Mouse (Mus musculus): ENCODE measurements around the gene Pwwp2b. TPM values are rescaled to one million over a fixed set of nuclear protein-coding genes. Genes with fewer than 3 reads are reported as not detected.

Gene Pwwp2b
- total RNA-seq, 2 experiments from 2014 or later, result 28.9 to 31.4 TPM

GRCm38 (mm10) chr7:139294076-139294475, 45.8 kb downstream of the Pwwp2b start:
- no peak for DNase-seq (ENCODE audit: extremely low spot score in 1 of 2, low spot score in 1 of 2)

DNA sequence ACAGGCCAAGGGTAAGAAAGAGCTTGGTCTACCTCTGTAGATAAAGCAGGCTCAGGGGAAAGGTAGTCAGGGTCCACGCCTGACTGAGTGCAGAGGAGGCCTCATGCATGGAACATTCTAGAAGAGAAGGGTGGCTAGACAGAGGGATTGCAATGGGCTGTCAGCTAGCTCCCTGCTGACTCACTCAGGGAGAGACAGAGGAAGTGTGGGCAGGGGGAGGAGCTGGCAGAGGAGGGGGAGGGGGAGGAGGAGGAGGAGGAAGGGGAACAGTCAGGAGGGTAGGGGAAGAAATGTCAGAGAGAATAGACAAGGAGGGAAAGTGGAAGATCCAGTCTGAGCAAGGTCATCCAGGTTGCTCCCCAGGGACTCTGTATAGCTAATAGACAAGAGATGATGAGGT, 47.4 kb downstream of the Pwwp2b start:
- DNase-seq (ENCODE audit: extremely low spot score in 1 of 2, low spot score in 1 of 2), result no peak

GRCm38 (mm10) chr7:139296552-139297100, 48.3 kb downstream of the Pwwp2b start:
- DNase-seq (ENCODE audit: extremely low spot score in 1 of 2, low spot score in 1 of 2), result no peak

GRCm38 (mm10) chr7:139298446-139298845, 50.2 kb downstream of the Pwwp2b start:
- DNase-seq (ENCODE audit: extremely low spot score in 1 of 2, low spot score in 1 of 2), result no peak

DNA sequence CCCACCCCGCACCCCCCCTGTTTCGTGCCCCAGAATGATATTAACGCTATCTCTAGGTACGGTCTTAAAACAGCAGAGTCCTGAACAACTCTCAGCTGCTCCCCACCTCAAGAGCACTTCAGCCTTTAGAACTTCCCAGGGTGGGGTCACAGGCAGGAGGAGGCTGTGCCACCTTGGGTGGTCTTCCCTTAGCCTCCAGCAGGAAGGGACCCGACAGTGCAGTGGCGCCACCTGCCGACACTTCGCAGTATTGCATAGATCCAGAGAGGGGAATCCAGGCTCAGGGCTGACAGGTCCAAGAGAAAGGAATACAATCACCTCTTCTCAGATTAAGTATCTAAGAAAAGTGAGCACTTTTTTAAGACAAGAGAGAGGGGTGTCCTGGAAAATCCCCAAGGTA, 51.1 kb downstream of the Pwwp2b start:
- DNase-seq (ENCODE audit: extremely low spot score in 1 of 2, low spot score in 1 of 2), result peak; percentile 95 to 100

DNA sequence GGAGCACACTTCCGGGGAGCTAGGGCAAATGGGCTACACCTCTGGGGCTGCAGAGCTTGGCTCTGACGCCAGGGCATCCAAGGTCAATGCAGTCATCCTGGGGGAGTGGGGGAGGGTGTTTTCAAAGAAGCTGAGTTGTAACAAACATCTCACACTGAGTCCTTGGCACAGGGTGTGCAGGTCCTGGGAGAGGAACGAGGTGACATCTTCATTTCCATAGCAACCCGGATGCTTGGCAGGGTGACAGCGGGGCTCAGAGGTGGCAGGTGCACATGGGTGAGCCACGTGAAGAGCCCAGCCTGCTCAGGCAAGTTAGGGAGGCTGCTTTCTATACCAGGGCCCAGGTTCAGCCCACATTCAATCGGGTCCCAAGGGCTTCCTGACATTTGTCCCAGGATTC, 52.1 kb downstream of the Pwwp2b start:
- no peak for DNase-seq (ENCODE audit: extremely low spot score in 1 of 2, low spot score in 1 of 2)

DNA sequence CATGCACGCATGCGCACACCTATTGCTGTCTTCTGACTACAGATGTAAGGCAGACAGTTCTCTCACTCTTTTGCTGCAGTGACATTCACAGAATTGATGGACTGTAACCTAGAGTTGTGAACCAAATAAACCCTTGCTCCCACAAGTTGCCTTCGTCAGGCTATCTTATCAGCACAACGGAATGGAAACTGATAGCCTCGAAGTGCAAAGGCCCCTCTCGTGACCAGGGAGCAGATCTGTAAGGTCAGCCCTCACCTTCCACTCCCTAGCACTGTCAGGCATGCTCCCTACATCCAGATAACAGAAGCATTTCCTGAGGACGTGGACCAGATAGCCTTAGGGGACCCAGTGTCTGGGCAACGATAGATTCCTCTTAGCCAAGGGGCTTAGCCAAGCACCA, 53.2 kb downstream of the Pwwp2b start:
- DNase-seq (ENCODE audit: extremely low spot score in 1 of 2, low spot score in 1 of 2), result no peak

GRCm38 (mm10) chr7:139302314-139302713, 54.0 kb downstream of the Pwwp2b start:
- DNase-seq (ENCODE audit: extremely low spot score in 1 of 2, low spot score in 1 of 2), result no peak

DNA sequence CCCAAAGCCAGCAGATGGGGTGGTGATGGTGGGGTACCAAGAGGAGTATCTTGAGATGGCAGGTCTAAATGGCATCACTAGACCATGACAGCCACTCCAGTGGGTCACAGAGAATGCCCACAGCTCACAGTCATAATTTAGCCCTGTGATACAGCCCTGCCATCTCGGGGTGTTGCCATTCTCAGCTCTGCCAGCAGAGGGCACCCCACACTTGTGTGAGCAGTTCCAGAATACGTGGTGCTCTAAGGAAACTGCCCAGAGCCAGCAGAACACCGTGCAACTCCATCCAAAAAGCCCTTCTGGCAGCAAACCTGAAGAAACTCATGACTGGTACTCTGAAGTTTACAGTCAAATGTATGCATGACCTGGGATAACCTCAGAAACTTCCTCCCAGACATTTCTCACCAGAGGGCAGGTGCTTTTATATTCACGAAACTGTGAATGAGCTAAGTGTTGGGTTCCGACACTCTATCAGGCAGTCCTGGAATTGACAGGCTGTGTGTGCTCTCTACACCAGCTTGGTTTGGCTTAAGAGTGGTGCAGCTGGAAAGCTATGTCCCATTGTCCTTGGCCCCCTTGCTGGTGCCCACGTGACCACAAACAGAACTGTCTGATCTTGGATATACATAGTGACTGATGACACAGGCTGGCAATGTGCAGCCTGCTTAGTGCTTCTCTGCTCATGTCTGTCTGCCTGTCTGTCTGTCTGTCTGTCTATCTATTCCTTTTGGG, 55.2 kb downstream of the Pwwp2b start:
- peak; percentile 89 to 98 for DNase-seq (ENCODE audit: extremely low spot score in 1 of 2, low spot score in 1 of 2)

DNA sequence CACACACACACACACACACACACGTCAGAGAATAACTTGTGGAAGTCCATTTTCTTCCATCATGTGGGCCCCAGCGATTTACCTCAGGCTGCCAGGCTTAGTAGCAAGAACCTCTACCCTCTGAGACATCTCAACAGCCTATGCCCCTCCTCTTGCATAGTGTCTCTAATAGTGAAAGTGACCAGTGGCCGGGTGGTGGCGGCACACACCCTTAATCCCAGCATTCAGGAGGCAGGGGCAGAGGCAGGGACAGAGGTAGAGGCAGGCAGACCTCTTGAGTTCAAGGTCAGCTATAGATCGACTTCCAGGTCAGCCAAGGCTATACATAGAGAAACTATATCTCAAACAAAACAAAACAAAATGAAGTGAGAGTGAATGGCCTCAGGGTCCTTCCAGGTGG, 56.0 kb downstream of the Pwwp2b start:
- DNase-seq (ENCODE audit: extremely low spot score in 1 of 2, low spot score in 1 of 2), result no peak

GRCm38 (mm10) chr7:139307056-139307455, 58.8 kb downstream of the Pwwp2b start:
- DNase-seq (ENCODE audit: extremely low spot score in 1 of 2, low spot score in 1 of 2), result no peak

DNA sequence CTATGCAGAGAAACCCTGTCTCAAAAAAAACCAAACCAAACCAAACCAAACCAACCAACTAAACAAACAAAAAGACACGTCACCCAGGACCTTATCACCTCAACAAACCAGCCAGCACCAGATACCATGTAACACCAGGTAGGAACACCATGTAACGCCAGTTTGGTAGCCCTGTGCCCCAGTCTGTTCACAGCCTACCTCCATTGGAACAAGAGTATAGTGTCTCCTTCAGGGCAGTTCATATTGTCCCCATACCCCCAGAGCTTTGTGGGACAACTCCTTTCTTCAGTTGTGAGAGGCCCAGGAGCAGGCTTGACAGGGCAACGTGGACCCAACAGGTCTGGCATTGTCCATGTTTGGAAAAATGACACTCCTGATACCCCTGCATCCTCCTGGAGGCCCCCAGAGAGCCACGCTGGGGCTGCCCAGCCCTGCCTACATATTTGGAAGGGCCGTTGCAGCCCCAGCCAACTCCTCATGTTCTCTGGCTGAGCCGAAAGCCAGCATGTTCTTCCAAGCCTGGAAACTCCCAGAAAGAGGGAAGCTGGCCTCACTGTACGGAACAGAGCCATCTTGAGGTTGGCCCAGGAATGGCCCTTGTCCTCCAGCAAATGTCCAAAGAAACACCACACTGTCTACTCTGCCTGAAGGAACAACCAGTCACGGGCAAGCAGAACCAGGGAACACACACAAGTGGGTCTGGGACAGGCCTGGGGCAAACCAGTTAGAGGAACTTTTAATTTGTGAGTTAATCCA, 60.0 kb downstream of the Pwwp2b start:
- DNase-seq (ENCODE audit: extremely low spot score in 1 of 2, low spot score in 1 of 2), result no peak

GRCm38 (mm10) chr7:139309106-139309505, 60.8 kb downstream of the Pwwp2b start:
- DNase-seq (ENCODE audit: extremely low spot score in 1 of 2, low spot score in 1 of 2), result no peak

- DNase-seq (ENCODE audit: extremely low spot score in 1 of 2, low spot score in 1 of 2), result no peak
Observed at GRCm38 (mm10) chr7:139310487-139310951, 62.2 kb downstream of the Pwwp2b start.

GRCm38 (mm10) chr7:139312686-139313085, 64.4 kb downstream of the Pwwp2b start:
- DNase-seq (ENCODE audit: extremely low spot score in 1 of 2, low spot score in 1 of 2), result no peak

DNA sequence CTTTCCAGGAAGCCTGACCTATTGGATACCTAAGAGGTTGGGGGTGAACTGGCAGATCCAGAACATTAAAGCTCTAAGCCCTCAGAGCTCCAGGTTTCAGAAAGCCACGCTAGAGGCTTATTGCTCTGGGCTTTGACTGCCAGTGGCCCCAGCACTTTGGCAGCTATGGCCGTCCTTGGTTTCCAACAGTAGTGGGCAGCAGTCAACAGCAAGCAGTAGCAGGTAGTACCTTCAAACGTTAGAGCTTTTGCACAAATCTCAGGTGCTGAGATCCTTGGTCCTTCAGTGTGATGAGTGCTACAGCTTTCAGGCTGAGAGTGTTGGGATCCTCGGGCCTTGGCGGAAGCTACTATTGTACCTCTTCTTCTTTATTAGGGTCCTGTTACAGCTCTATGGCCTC, 65.1 kb downstream of the Pwwp2b start:
- no peak for DNase-seq (ENCODE audit: extremely low spot score in 1 of 2, low spot score in 1 of 2)

GRCm38 (mm10) chr7:139314716-139315115, 66.4 kb downstream of the Pwwp2b start:
- DNase-seq (ENCODE audit: extremely low spot score in 1 of 2, low spot score in 1 of 2), result no peak

GRCm38 (mm10) chr7:139319006-139319411, 70.7 kb downstream of the Pwwp2b start:
- no peak for DNase-seq (ENCODE audit: extremely low spot score in 1 of 2, low spot score in 1 of 2)
